In the genomic region with DNA sequence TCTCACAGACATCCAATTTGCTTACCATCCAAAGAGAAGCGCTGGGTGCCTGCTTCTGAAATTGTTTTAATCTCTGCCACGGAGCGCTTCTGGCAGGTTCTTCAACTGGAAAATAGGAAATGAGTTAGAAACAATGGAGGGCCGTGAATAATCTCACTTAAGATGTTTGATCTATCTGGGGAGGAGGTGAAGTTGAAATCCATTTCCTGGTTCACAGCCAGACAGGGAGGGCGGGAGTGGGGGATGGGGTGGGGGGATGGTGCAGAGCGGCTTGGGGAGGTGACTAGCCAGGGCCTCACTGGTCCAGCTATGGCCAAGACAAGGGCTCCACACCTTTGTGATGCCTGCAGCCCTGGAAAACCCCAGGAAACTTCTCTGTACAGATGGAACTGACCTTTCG, we compare ENCODE assay signal across 10 mouse cellular contexts.
DNase-seq lines count a peak whose midpoint lies in the region; ATAC-seq and TF ChIP-seq lines count a peak whose summit lies in the region.
"Had no signal": no experiment of that assay in that cellular context is flagged by ENCODE, and none has a peak within 500 bp of the region (broad histone marks: within the 10 kb centered on the region; RNA-seq: fewer than 3 reads in every experiment).

No protein-coding gene starts in this region.

- 0 out of 2 replicates have a peak overlapping the region, but pooled peaks have one; percentile 13 for H3K27ac ChIP-seq in kidney, postnatal 0 days
- H3K27ac ChIP-seq in embryonic facial prominence, embryonic 14.5 days (replicated peaks; ENCODE audit: low read depth, low read length): no peak overlapping the region
- peak overlapping the region; percentile 79 for H3K27ac ChIP-seq in hindbrain, embryonic 12.5 days
- H3K27ac ChIP-seq in midbrain, embryonic 15.5 days: peak overlapping the region; percentile 76; the same call in 1 of the 2 replicates
- H3K27ac ChIP-seq: macrophage had no signal

- no peak for TF ChIP-seq CTCF in kidney, postnatal 0 days (IDR thresholded peaks at IDR 0.05; ENCODE audit: low read depth)

- peaks cover 8% of the 10 kb centered on the region for H3K4me1 ChIP-seq in kidney, postnatal 0 days (replicated peaks; ENCODE audit: insufficient read depth, low read length)
- 0 out of 2 replicates have a peak, but pooled peaks cover 6% of the 10 kb centered on the region for H3K4me1 ChIP-seq in embryonic facial prominence, embryonic 14.5 days (ENCODE audit: control insufficient read depth, insufficient read depth, low read length)
- H3K4me1 ChIP-seq in hindbrain, embryonic 12.5 days: peaks cover 52% of the 10 kb centered on the region
- peaks cover 49% of the 10 kb centered on the region for H3K4me1 ChIP-seq in midbrain, embryonic 15.5 days

- DNase-seq in kidney, postnatal 0 days (ENCODE audit: low spot score): no peak
- DNase-seq in kidney, adult 18-20 months: no peak
- no peak for DNase-seq in embryonic facial prominence, embryonic 14.5 days (ENCODE audit: low spot score)
- DNase-seq in layer of hippocampus, adult 9-10 months (ENCODE audit: low spot score): no peak
- no peak for DNase-seq in left cerebral cortex, postnatal 4 days
- no peak for DNase-seq in adrenal gland, adult 2 months
- DNase-seq: gastrocnemius, postnatal 14 days had no signal

- no peak overlapping the region for H3K4me2 ChIP-seq in kidney, postnatal 0 days (ENCODE audit: low read length)
- 0 out of 2 replicates have a peak overlapping the region, but pooled peaks have one; percentile 5 for H3K4me2 ChIP-seq in embryonic facial prominence, embryonic 14.5 days (ENCODE audit: low read depth, low read length)
- H3K4me2 ChIP-seq in hindbrain, embryonic 12.5 days (replicated peaks): no peak overlapping the region
- no peak overlapping the region for H3K4me2 ChIP-seq in midbrain, embryonic 15.5 days

- ATAC-seq in kidney, postnatal 0 days (replicated peaks; ENCODE audit: low FRiP score, low read depth): no peak
- no peak for ATAC-seq in embryonic facial prominence, embryonic 14.5 days (ENCODE audit: low read depth)
- no peak for ATAC-seq in hindbrain, embryonic 12.5 days (ENCODE audit: low FRiP score)
- no peak for ATAC-seq in midbrain, embryonic 15.5 days (replicated peaks)

- intact Hi-C loops in left cerebral cortex, postnatal 4 days (cut with DNase I): no loop called here

- no peaks in the 10 kb centered on the region for H3K27me3 ChIP-seq in kidney, postnatal 0 days (ENCODE audit: insufficient read depth, low read length)
- H3K27me3 ChIP-seq in embryonic facial prominence, embryonic 14.5 days (replicated peaks; ENCODE audit: control insufficient read depth, insufficient read depth, low read length): no peaks in the 10 kb centered on the region
- H3K27me3 ChIP-seq in hindbrain, embryonic 12.5 days: 0 out of 2 replicates have a peak, but pooled peaks cover 3% of the 10 kb centered on the region
- H3K27me3 ChIP-seq in midbrain, embryonic 15.5 days (replicated peaks): no peaks in the 10 kb centered on the region

- WGBS in kidney, postnatal 0 days: 25% methylated on average over 7 of the region's 7 CpGs
- WGBS in embryonic facial prominence, embryonic 14.5 days: 27% methylated on average over 7 of the region's 7 CpGs
- whole genome bisulfite sequencing in hindbrain, embryonic 12.5 days: 25% methylated on average over 7 of the region's 7 CpGs
- 19% methylated on average over 7 of the region's 7 CpGs for WGBS in midbrain, embryonic 15.5 days

- H3K9ac ChIP-seq in kidney, postnatal 0 days (ENCODE audit: low read depth, low read length): no peak overlapping the region
- no peak overlapping the region for H3K9ac ChIP-seq in embryonic facial prominence, embryonic 14.5 days (ENCODE audit: low read depth, low read length)
- H3K9ac ChIP-seq in hindbrain, embryonic 12.5 days: no peak overlapping the region
- no peak overlapping the region for H3K9ac ChIP-seq in midbrain, embryonic 15.5 days

- no peaks in the 10 kb centered on the region for H3K36me3 ChIP-seq in kidney, postnatal 0 days (ENCODE audit: insufficient read depth, low read length)
- no peaks in the 10 kb centered on the region for H3K36me3 ChIP-seq in embryonic facial prominence, embryonic 14.5 days (ENCODE audit: control insufficient read depth, insufficient read depth, low read length)
- no peaks in the 10 kb centered on the region for H3K36me3 ChIP-seq in hindbrain, embryonic 12.5 days
- no peaks in the 10 kb centered on the region for H3K36me3 ChIP-seq in midbrain, embryonic 15.5 days (replicated peaks)

- H3K9me3 ChIP-seq in kidney, postnatal 0 days (replicated peaks; ENCODE audit: low read length): no peaks in the 10 kb centered on the region
- H3K9me3 ChIP-seq in embryonic facial prominence, embryonic 14.5 days (ENCODE audit: control insufficient read depth, low read length): no peaks in the 10 kb centered on the region
- H3K9me3 ChIP-seq in hindbrain, embryonic 12.5 days (replicated peaks): no peaks in the 10 kb centered on the region
- no peaks in the 10 kb centered on the region for H3K9me3 ChIP-seq in midbrain, embryonic 15.5 days

- H3K4me3 ChIP-seq in kidney, postnatal 0 days (replicated peaks; ENCODE audit: low read depth, low read length): no peak overlapping the region
- H3K4me3 ChIP-seq in embryonic facial prominence, embryonic 14.5 days (ENCODE audit: low read depth, low read length): no peak overlapping the region
- H3K4me3 ChIP-seq in hindbrain, embryonic 12.5 days: no peak overlapping the region
- H3K4me3 ChIP-seq in midbrain, embryonic 15.5 days: no peak overlapping the region
